Mouse (Mus musculus) intestine, embryonic 14.5 days (tissue): ENCODE results near the gene Tab2. TPM values are rescaled to one million over a fixed set of nuclear protein-coding genes. Genes with fewer than 3 reads are reported as not detected.
"Not testable (repeated sequence)": the region's sequence is repeated elsewhere in the genome, so short reads cannot be mapped to it uniquely, and the experiment has no call there.

Experiments used
- ATAC-seq: fragments of 200-750 bp; cut with Nextera tagmentation; replicated peaks from 2 replicates; pipeline ENCODE4 v1.8.0; 2017; ENCODE audit warnings: low read depth, moderate number of reproducible peaks, moderate TSS enrichment, moderate library complexity; ENCODE audit not compliant: low FRiP score, low TSS enrichment
- DNase-seq: peaks from one replicate; pipeline ENCODE4 v3.0.0-alpha.2; 2018; ENCODE audit warnings: low spot score
- H3K27ac ChIP-seq: fragments of 300-500 bp; sonication (generic); 2 replicates; pipeline ENCODE4 v1.5.1; 2014; ENCODE audit warnings: low read depth, mild to moderate bottlenecking, control low read depth
- H3K27me3 ChIP-seq: fragments of 300-500 bp; sonication (generic); replicated peaks from 2 replicates; pipeline ENCODE4 v1.6.1; 2014; ENCODE audit warnings: low read length, control low read depth; ENCODE audit not compliant: control insufficient read depth, insufficient read depth
- H3K36me3 ChIP-seq: fragments of 300-500 bp; sonication (generic); 2 replicates; pipeline ENCODE4 v1.6.1; 2014; ENCODE audit warnings: low read length, control low read depth; ENCODE audit not compliant: control insufficient read depth, insufficient read depth
- H3K4me1 ChIP-seq: fragments of 300-500 bp; sonication (generic); replicated peaks from 2 replicates; pipeline ENCODE4 v1.6.1; 2014; ENCODE audit warnings: low read length, control low read depth, mixed read lengths; ENCODE audit not compliant: control insufficient read depth, insufficient read depth
- H3K4me2 ChIP-seq: fragments of 300-500 bp; sonication (generic); 2 replicates; pipeline ENCODE4 v1.6.1; 2014; ENCODE audit warnings: low read length
- H3K4me3 ChIP-seq: fragments of 300-500 bp; sonication (generic); 2 replicates; pipeline ENCODE4 v1.5.1; 2014; ENCODE audit warnings: low read depth, low read length, control low read depth, mixed read lengths
- H3K9ac ChIP-seq: fragments of 300-500 bp; sonication (generic); 2 replicates; pipeline ENCODE4 v1.6.1; 2014; ENCODE audit warnings: mild to moderate bottlenecking, low read length
- H3K9me3 ChIP-seq: fragments of 300-500 bp; sonication (generic); 2 replicates; pipeline ENCODE4 v1.6.1; 2016; ENCODE audit warnings: low read length, control low read depth; ENCODE audit not compliant: control insufficient read depth
- WGBS: fragments of 180-500 bp; shearing (Covaris S2); extraction: QIAGEN DNeasy Blood & Tissue Kit; methylation state at CpG from one replicate; pipeline ENCODE4 v1.1.7; 2014; 5-methylcytosine and 5-hydroxymethylcytosine counted together
- polyA plus RNA-seq: library from polyadenylated mRNA; unstranded; fragments of >200 nt; fragmentation: Nextera tagmentation; extraction: Ambion mirVana; gene quantifications from 2 replicates; pipeline ENCODE4 v1.2.1, GENCODE M21; 2014

Gene Tab2
- polyA plus RNA-seq, 1 experiment from 2014 or later: 27.7 TPM

GRCm38 (mm10) chr10:7880283-7880682 lies 75.7 kb downstream of the Tab2 start:
- not testable (repeated sequence) for H3K27me3 ChIP-seq, H3K4me1 ChIP-seq, H3K4me2 ChIP-seq, DNase-seq, H3K9me3 ChIP-seq, H3K27ac ChIP-seq, H3K9ac ChIP-seq, H3K36me3 ChIP-seq, H3K4me3 ChIP-seq, ATAC-seq
- whole genome bisulfite sequencing: 90% methylated on average over 3 of the region's 3 CpGs

- Histone ChIP-seq H3K4me1 (no peaks in the 10 kb centered on the region), H3K4me2 (no peak overlapping the region), H3K9ac (no peak overlapping the region), H3K27ac (no peak overlapping the region), H3K9me3 (no peaks in the 10 kb centered on the region), H3K27me3 (no peaks in the 10 kb centered on the region), H3K36me3 (no peaks in the 10 kb centered on the region), H3K4me3 (no peak overlapping the region)
- 77% methylated on average over 7 of the region's 7 CpGs for WGBS
- DNase-seq (no peak), ATAC-seq (no peak)
Observed at GRCm38 (mm10) chr10:7874194-7874593, 81.8 kb downstream of the Tab2 start.

DNA sequence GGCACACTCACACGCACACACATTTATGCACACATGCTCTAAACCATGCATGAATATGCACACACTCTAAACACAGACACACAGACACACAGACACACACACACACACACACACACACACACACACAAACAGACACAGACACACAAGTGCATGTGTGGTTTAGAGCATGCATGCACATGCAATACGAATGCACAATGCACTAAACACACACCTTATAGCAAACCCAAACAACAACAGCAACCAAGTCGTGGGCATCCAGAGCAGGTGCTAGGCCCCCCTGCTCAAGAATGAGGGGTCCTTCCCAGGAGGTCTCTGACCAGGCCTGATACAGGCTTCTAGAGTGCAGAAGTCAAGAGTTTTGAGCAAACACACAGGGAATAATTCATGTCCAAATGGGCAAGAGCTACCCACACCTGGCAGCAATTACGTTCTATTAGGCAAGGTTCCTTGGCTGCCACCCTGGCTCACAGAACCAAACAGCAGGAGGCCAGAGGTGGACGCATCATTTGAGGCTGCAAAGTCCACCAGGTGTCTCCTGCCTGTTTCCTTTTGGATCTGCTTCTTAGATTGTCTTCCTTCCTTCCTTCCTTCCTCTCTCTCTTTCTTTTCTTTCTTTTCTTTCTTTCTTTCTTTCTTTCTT lies 84.5 kb downstream of the Tab2 start:
- H3K27ac ChIP-seq: no peak overlapping the region
- WGBS: 85% methylated on average over 5 of the region's 5 CpGs
- no peak for ATAC-seq
- no peaks in the 10 kb centered on the region for H3K36me3 ChIP-seq
- peaks cover 5% of the 10 kb centered on the region; the same call in 1 of the 2 replicates for H3K4me1 ChIP-seq
- H3K9me3 ChIP-seq: no peaks in the 10 kb centered on the region
- H3K4me2 ChIP-seq: no peak overlapping the region
- DNase-seq: no peak
- peaks cover 24% of the 10 kb centered on the region for H3K27me3 ChIP-seq
- H3K4me3 ChIP-seq: no peak overlapping the region
- no peak overlapping the region for H3K9ac ChIP-seq

DNA sequence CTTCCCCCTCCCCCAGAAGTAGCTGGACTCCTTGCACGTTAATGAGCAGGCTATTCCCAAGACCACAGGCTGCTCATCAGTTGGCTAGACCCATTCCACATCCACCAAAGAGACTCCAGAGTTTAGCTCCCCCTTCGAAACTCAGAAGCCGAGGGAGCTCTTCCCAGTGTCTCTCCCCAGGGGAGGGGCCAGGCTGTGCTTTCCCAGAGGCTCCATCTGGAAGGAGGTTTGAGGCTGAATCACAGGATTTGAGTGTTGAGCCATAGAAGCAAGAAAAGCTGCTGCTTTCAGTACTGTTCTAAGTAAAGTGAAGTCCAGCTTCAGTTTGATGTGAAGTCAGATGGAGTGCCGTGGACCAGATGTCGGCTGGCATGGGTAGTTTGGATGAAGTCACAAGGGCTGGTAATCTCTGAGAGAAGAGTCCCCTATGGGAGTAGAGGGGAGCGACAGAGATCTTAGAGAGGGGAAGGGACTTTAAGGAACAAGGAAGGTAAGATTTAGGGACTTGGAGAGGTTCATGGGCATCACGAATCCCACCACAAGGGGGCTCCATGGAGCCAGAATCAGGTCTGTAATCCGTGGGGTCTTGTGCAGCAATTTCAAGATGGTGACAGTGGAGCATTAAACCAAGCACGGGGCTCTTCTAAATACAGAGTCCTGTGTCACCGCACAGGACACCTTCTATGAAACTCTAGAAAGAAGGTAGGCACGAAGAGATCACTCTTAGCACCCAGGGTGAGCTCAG lies 85.3 kb downstream of the Tab2 start:
- DNase-seq: peak; percentile 68
- H3K9me3 ChIP-seq: no peaks in the 10 kb centered on the region
- peaks cover 5% of the 10 kb centered on the region; the same call in 1 of the 2 replicates for H3K4me1 ChIP-seq
- H3K9ac ChIP-seq: no peak overlapping the region
- WGBS: 67% methylated on average over 11 of the region's 11 CpGs
- no peaks in the 10 kb centered on the region for H3K36me3 ChIP-seq
- no peak overlapping the region for H3K27ac ChIP-seq
- H3K4me3 ChIP-seq: no peak overlapping the region
- no peak for ATAC-seq
- H3K4me2 ChIP-seq: no peak overlapping the region
- H3K27me3 ChIP-seq: peaks cover 24% of the 10 kb centered on the region

GRCm38 (mm10) chr10:7869746-7870145 lies 86.3 kb downstream of the Tab2 start:
- no peaks in the 10 kb centered on the region for H3K36me3 ChIP-seq
- no peaks in the 10 kb centered on the region for H3K9me3 ChIP-seq
- DNase-seq: no peak
- 63% methylated on average over 8 of the region's 8 CpGs for WGBS
- H3K9ac ChIP-seq: no peak overlapping the region
- no peak for ATAC-seq
- no peak overlapping the region for H3K4me3 ChIP-seq
- peaks cover 24% of the 10 kb centered on the region for H3K27me3 ChIP-seq
- peaks cover 5% of the 10 kb centered on the region; the same call in 1 of the 2 replicates for H3K4me1 ChIP-seq
- no peak overlapping the region for H3K4me2 ChIP-seq
- no peak overlapping the region for H3K27ac ChIP-seq

DNA sequence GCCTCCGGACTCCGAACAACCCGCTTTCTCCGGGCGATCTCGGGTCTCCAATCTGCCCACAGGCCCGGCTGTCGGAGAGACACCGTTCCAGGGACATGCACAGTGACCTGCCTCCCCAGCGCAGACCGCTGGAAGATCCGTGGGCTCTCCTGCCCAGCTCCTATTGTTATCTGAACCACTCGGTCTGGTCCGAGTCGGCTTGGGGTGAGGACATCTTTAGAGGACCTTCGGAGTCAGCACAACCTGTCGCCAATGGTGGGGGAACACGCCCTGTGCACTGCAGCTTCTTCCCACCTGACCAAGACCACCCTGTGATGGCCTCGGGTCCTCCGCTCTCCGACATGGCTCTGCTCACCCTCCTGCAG lies 88.4 kb downstream of the Tab2 start:
- no peak for ATAC-seq
- Histone ChIP-seq H3K9ac (peak overlapping the region; percentile 27; the same call in 1 of the 2 replicates), H3K4me2 (peak overlapping the region; percentile 70), H3K27me3 (peaks cover 24% of the 10 kb centered on the region), H3K27ac (no peak overlapping the region), H3K9me3 (no peaks in the 10 kb centered on the region), H3K4me1 (peaks cover 5% of the 10 kb centered on the region; the same call in 1 of the 2 replicates), H3K36me3 (no peaks in the 10 kb centered on the region), H3K4me3 (peak overlapping the region; percentile 35)
- no peak for DNase-seq
- 25% methylated on average over 21 of the region's 21 CpGs for WGBS

- Histone ChIP-seq H3K4me1 (peaks cover 5% of the 10 kb centered on the region; the same call in 1 of the 2 replicates), H3K9me3 (no peaks in the 10 kb centered on the region), H3K27ac (no peak overlapping the region), H3K4me2 (peak overlapping the region; percentile 70), H3K4me3 (peak overlapping the region; percentile 35), H3K27me3 (peaks cover 24% of the 10 kb centered on the region), H3K9ac (peak overlapping the region; percentile 27; the same call in 1 of the 2 replicates), H3K36me3 (no peaks in the 10 kb centered on the region)
- DNase-seq: peak; percentile 65
- WGBS: 19% methylated on average over 50 of the region's 50 CpGs
- no peak for ATAC-seq
Observed at GRCm38 (mm10) chr10:7866762-7867665, 89.0 kb downstream of the Tab2 start.

DNA sequence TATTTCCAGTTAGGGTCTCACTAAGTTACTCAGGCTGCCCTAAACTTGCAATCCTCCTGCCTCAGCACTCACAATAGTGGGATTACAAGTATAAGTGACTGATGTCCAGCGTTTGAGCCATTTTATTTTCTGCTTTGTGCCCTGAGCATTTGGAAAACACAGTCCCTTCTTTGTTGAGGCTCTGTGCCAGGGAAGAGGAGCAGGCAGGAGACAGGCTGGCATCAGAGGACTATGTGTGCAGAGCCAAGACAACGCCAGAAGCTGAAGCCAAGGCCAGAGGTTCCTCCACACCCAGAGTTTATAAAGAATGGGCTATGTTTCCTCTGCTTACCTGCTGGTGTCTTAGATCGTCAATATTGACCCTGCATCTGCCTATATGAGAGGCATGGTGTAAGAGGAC lies 91.2 kb downstream of the Tab2 start:
- Histone ChIP-seq H3K4me2 (no peak overlapping the region), H3K27ac (no peak overlapping the region), H3K4me3 (no peak overlapping the region), H3K9me3 (no peaks in the 10 kb centered on the region), H3K4me1 (peaks cover 5% of the 10 kb centered on the region; the same call in 1 of the 2 replicates), H3K9ac (no peak overlapping the region), H3K36me3 (no peaks in the 10 kb centered on the region), H3K27me3 (peaks cover 24% of the 10 kb centered on the region)
- ATAC-seq: no peak
- peak; percentile 32 for DNase-seq
- WGBS: 83% methylated on average over 3 of the region's 3 CpGs
